Mouse (Mus musculus) ES-E14 (cell line): ENCODE results near the gene Pdia5.

ENCODE experiments used
- CHD2 ChIP-seq: IDR thresholded peaks from 2 replicates; pipeline ENCODE4 v1.6.1; 2014; ENCODE audit warnings: mild to moderate bottlenecking, low read depth, low read length, inconsistent platforms
- HCFC1 ChIP-seq: IDR thresholded peaks from 2 replicates; pipeline ENCODE4 v1.6.1; 2012; ENCODE audit warnings: low read length, inconsistent platforms, borderline replicate concordance; ENCODE audit not compliant: insufficient read depth
- MAFK ChIP-seq: IDR thresholded peaks from 2 replicates; pipeline ENCODE4 v1.6.1; 2014; ENCODE audit warnings: mild to moderate bottlenecking, low read depth, low read length, inconsistent platforms; ENCODE audit not compliant: insufficient read depth
- ZC3H11A ChIP-seq: IDR thresholded peaks from 2 replicates; pipeline ENCODE4 v1.6.1; 2012; ENCODE audit warnings: low read depth, mild to moderate bottlenecking, inconsistent platforms, low read length, borderline replicate concordance

DNA sequence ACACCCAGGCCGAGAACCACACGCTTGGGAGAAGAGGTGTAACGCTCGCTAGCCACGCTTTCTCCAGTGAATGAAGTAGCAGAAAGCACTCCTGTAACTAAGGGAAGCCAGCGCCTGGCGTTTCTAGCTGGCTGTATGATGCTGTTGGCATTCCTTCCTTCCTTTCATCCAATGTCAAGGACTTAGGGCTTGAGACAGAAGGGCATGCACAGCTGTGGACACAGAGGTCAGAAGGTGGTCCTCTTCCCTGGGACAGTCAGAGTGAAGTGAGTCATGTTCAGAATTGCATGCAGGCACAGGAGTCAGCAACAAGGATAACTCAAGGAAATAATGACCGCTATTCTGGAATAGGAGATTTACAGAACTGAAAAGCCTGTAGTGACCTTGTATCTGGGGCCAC is 97.9 kb downstream of the Pdia5 start:
- TF ChIP-seq MAFK = no peak
- TF ChIP-seq CHD2 = no peak
- TF ChIP-seq ZC3H11A = no peak
- no peak for TF ChIP-seq HCFC1
